Mouse (Mus musculus) urinary bladder, postnatal 14 days (tissue): ENCODE data around the gene Vmn1r86.
"Not testable (repeated sequence)": the region's sequence is repeated elsewhere in the genome, so short reads cannot be mapped to it uniquely, and the experiment has no call there.

Source experiments
- DNase-seq: peaks from one replicate; pipeline ENCODE4 v3.0.0; 2021; ENCODE audit warnings: low spot score

Vmn1r86 gene

GRCm38 (mm10) chr7:13119817-13120216 is at the start of gene Vmn1r86:
TSS of gene Vmn1r86 (minus strand) at chr7:13119917.
- no peak for DNase-seq

- no peak for DNase-seq
These were observed 39.6 kb upstream of the Vmn1r86 start, which contains the start of gene Vmn1r88 for GRCm38 (mm10) chr7:13159268-13159667. TSS of gene Vmn1r88 (plus strand) at chr7:13159568.

- no peak for DNase-seq
These were observed 20.3 kb upstream of the Vmn1r86 start, which contains the start of gene Vmn1r87 for GRCm38 (mm10) chr7:13140057-13140456. TSS of gene Vmn1r87 (minus strand) at chr7:13140157.

- no peak for DNase-seq
These were observed 17.6 kb upstream of the Vmn1r86 start for GRCm38 (mm10) chr7:13137340-13137739.

GRCm38 (mm10) chr7:13131856-13132255 is 12.1 kb upstream of the Vmn1r86 start:
- DNase-seq: no peak

GRCm38 (mm10) chr7:13123554-13124153 is 3.9 kb upstream of the Vmn1r86 start:
- DNase-seq: not testable (repeated sequence)

- DNase-seq: no peak
These were observed 24.6 kb downstream of the Vmn1r86 start, which contains the start of gene Vmn1r85 for GRCm38 (mm10) chr7:13095073-13095472. TSS of gene Vmn1r85 (minus strand) at chr7:13095173.

- DNase-seq: no peak
These were observed 47.4 kb downstream of the Vmn1r86 start for GRCm38 (mm10) chr7:13072293-13072692.

GRCm38 (mm10) chr7:13063399-13063798 is 56.3 kb downstream of the Vmn1r86 start:
- not testable (repeated sequence) for DNase-seq

GRCm38 (mm10) chr7:13059536-13059935 is 60.2 kb downstream of the Vmn1r86 start:
- DNase-seq: no peak

GRCm38 (mm10) chr7:13056913-13057700 is 62.6 kb downstream of the Vmn1r86 start:
- DNase-seq: no peak

- peak; percentile 95 for DNase-seq
These were observed 65.3 kb downstream of the Vmn1r86 start, which contains the start of gene Mzf1 for GRCm38 (mm10) chr7:13054287-13055010. TSS of gene Mzf1 (minus strand) at chr7:13054764.

- no peak for DNase-seq
These were observed 65.8 kb downstream of the Vmn1r86 start for GRCm38 (mm10) chr7:13053961-13054286.

- DNase-seq: no peak
These were observed 66.2 kb downstream of the Vmn1r86 start for GRCm38 (mm10) chr7:13053501-13053900.

GRCm38 (mm10) chr7:13053001-13053400 is 66.7 kb downstream of the Vmn1r86 start:
- no peak for DNase-seq
